In the genomic region with DNA sequence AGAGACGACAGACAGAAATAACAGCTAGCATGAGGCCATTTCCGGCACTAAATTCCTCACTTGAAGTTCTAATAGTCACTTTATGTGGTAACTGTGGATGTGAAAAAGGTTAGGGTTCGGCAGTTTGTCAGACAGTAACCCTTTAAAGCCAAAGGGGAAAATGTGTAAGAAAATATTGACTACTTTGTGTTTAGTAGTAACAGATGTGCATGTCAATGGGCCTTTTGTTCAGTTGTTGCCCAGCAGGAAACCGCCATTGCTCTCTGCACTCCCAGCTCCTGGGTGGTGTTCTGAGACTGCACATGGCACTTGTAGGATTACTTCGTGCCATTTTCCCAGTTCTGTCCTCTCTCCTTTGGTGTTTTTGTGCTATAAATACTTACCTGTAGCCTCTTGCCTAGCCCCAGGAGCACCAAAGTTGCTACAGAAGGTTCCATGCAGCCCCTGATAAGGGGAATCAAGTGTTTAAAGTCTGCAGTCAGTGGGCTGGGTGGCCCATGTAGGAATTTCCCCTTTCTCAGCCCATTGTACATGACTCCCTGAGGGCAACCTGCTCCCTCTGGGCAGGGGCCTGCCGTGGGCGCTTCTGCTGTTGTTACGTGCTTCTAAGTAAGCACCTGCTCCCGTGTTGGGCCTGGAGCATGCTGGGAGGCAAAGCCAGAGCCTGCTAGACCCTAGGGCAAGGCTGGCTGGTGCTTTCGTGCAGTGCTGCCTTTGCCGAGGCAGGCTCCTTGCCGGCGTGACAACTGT, we compare ENCODE assay signal across 9 mouse cellular contexts.
DNase-seq lines count a peak whose midpoint lies in the region; ATAC-seq and TF ChIP-seq lines count a peak whose summit lies in the region.
"Had no signal": no experiment of that assay in that cellular context is flagged by ENCODE, and none has a peak within 500 bp of the region (broad histone marks: within the 10 kb centered on the region; RNA-seq: fewer than 3 reads in every experiment).

No protein-coding gene starts in this region.

- WGBS in kidney, postnatal 0 days, result 46% methylated on average over 13 of the region's 13 CpGs
- WGBS in kidney, adult 2 months, result 79% methylated on average over 13 of the region's 13 CpGs
- 19% methylated on average over 13 of the region's 13 CpGs for WGBS in embryonic facial prominence, embryonic 12.5 days
- 27% methylated on average over 13 of the region's 13 CpGs for WGBS in midbrain, embryonic 12.5 days

- H3K9ac ChIP-seq in kidney, postnatal 0 days (ENCODE audit: low read depth, low read length), result no peak overlapping the region
- no peak overlapping the region for H3K9ac ChIP-seq in embryonic facial prominence, embryonic 12.5 days
- no peak overlapping the region for H3K9ac ChIP-seq in midbrain, embryonic 12.5 days (replicated peaks)
- H3K9ac ChIP-seq: liver, embryonic 14.5 days had no signal

- peak; percentile 74 for DNase-seq in kidney, postnatal 0 days (ENCODE audit: low spot score)
- no peak for DNase-seq in kidney, adult 2 months
- peak; percentile 41 for DNase-seq in brain, embryonic 14.5 days (ENCODE audit: low read depth)
- DNase-seq in gastrocnemius, adult 18-20 months (ENCODE audit: low spot score), result no peak
- DNase-seq in layer of hippocampus, postnatal 10 days (ENCODE audit: low spot score in 2 of 2), result no peak
- DNase-seq: kidney, adult 11 months had no signal

- no peak for TF ChIP-seq POLR2A in kidney, adult 2 months (IDR thresholded peaks at IDR 0.05; ENCODE audit: low read depth, low read length)
- TF ChIP-seq POLR2A in brain, embryonic 14.5 days (IDR thresholded peaks at IDR 0.05; ENCODE audit: borderline replicate concordance, extremely low read depth, insufficient read depth, insufficient read length, poor library complexity, severe bottlenecking), result no peak

- H3K36me3 ChIP-seq in kidney, postnatal 0 days (ENCODE audit: insufficient read depth, low read length), result no peaks in the 10 kb centered on the region
- H3K36me3 ChIP-seq in kidney, adult 2 months (ENCODE audit: control insufficient read depth, insufficient read depth, low read length), result no peaks in the 10 kb centered on the region
- H3K36me3 ChIP-seq in embryonic facial prominence, embryonic 12.5 days, result no peaks in the 10 kb centered on the region
- H3K36me3 ChIP-seq in midbrain, embryonic 12.5 days, result no peaks in the 10 kb centered on the region

- H3K4me3 ChIP-seq in kidney, postnatal 0 days (replicated peaks; ENCODE audit: low read depth, low read length), result no peak overlapping the region
- H3K4me3 ChIP-seq in kidney, adult 2 months (ENCODE audit: insufficient read depth, low read depth, low read length), result no peak overlapping the region
- 0 out of 2 replicates have a peak overlapping the region, but pooled peaks have one; percentile 6 for H3K4me3 ChIP-seq in embryonic facial prominence, embryonic 12.5 days
- no peak overlapping the region for H3K4me3 ChIP-seq in midbrain, embryonic 12.5 days

- no peak overlapping the region for H3K4me2 ChIP-seq in kidney, postnatal 0 days (ENCODE audit: low read length)
- peak overlapping the region; percentile 24 for H3K4me2 ChIP-seq in embryonic facial prominence, embryonic 12.5 days (replicated peaks)
- H3K4me2 ChIP-seq in midbrain, embryonic 12.5 days (replicated peaks), result no peak overlapping the region

- no peaks in the 10 kb centered on the region for H3K27me3 ChIP-seq in kidney, postnatal 0 days (ENCODE audit: insufficient read depth, low read length)
- no peaks in the 10 kb centered on the region for H3K27me3 ChIP-seq in kidney, adult 2 months (replicated peaks; ENCODE audit: control insufficient read depth, insufficient read depth, low read length)
- H3K27me3 ChIP-seq in embryonic facial prominence, embryonic 12.5 days, result no peaks in the 10 kb centered on the region
- peaks cover 3% of the 10 kb centered on the region; the same call in 1 of the 2 replicates for H3K27me3 ChIP-seq in midbrain, embryonic 12.5 days

- no peaks in the 10 kb centered on the region for H3K9me3 ChIP-seq in kidney, postnatal 0 days (replicated peaks; ENCODE audit: low read length)
- no peaks in the 10 kb centered on the region for H3K9me3 ChIP-seq in embryonic facial prominence, embryonic 12.5 days
- H3K9me3 ChIP-seq in midbrain, embryonic 12.5 days, result no peaks in the 10 kb centered on the region

- no peak for TF ChIP-seq CTCF in kidney, postnatal 0 days (IDR thresholded peaks at IDR 0.05; ENCODE audit: low read depth)
- TF ChIP-seq CTCF in kidney, adult 2 months (conservative IDR thresholded peaks at IDR 0.05; ENCODE audit: insufficient read depth, insufficient read length, low read depth, low read length), result no peak
- TF ChIP-seq CTCF in brain, embryonic 14.5 days (IDR thresholded peaks at IDR 0.05; ENCODE audit: borderline replicate concordance, extremely low read depth, insufficient read depth, insufficient read length), result no peak

- ATAC-seq in kidney, postnatal 0 days (replicated peaks; ENCODE audit: low FRiP score, low read depth), result no peak
- no peak for ATAC-seq in embryonic facial prominence, embryonic 12.5 days (ENCODE audit: insufficient number of reproducible peaks, insufficient read depth, low FRiP score, low TSS enrichment)
- ATAC-seq in midbrain, embryonic 12.5 days (ENCODE audit: low FRiP score, low read depth), result 0 out of 2 replicates have a peak, but pooled peaks have one; percentile 59

- 0 out of 2 replicates have a peak overlapping the region, but pooled peaks have one; percentile 13 for H3K27ac ChIP-seq in kidney, postnatal 0 days
- no peak overlapping the region for H3K27ac ChIP-seq in kidney, adult 2 months (ENCODE audit: insufficient read depth, low read depth, low read length)
- H3K27ac ChIP-seq in embryonic facial prominence, embryonic 12.5 days, result peak overlapping the region; percentile 97
- H3K27ac ChIP-seq in midbrain, embryonic 12.5 days (replicated peaks), result peak overlapping the region; percentile 46; the same call in 1 of the 2 replicates
- H3K27ac ChIP-seq: liver, embryonic 14.5 days had no signal

- 0 out of 2 replicates have a peak, but pooled peaks cover 6% of the 10 kb centered on the region for H3K4me1 ChIP-seq in kidney, postnatal 0 days (replicated peaks; ENCODE audit: insufficient read depth, low read length)
- no peaks in the 10 kb centered on the region for H3K4me1 ChIP-seq in kidney, adult 2 months (ENCODE audit: control insufficient read depth, insufficient read depth, low read length)
- H3K4me1 ChIP-seq in embryonic facial prominence, embryonic 12.5 days, result peaks cover 32% of the 10 kb centered on the region
- peaks cover 12% of the 10 kb centered on the region for H3K4me1 ChIP-seq in midbrain, embryonic 12.5 days

Comparison
In these comparisons a context has a peak if more than half of its experiments do, and no peak if none do; other contexts are left out.
1. DNase-seq: peak in kidney, postnatal 0 days (single experiment) and brain, embryonic 14.5 days (single experiment); none in kidney, adult 2 months (single experiment), gastrocnemius, adult 18-20 months (single experiment) and layer of hippocampus, postnatal 10 days (0 of 2).